Mouse (Mus musculus) thymus, adult 2 months (tissue): Measurements from ENCODE around the gene Apoa4.

ENCODE experiments used
- CTCF ChIP-seq: fragments of 200-500 bp; IDR thresholded peaks from 2 replicates; pipeline ENCODE4 v1.5.1; 2012; ENCODE audit warnings: mild to moderate bottlenecking, control low read depth, low read length, moderate library complexity, borderline replicate concordance; ENCODE audit not compliant: control insufficient read depth, poor library complexity, insufficient read depth; ENCODE audit errors: extremely low read depth
- POLR2A ChIP-seq: fragments of 200-500 bp; IDR thresholded peaks from 2 replicates; pipeline ENCODE4 v1.6.1; 2012; ENCODE audit warnings: mild to moderate bottlenecking, low read length, control low read depth, moderate library complexity; ENCODE audit not compliant: control insufficient read depth, poor library complexity, insufficient read depth; ENCODE audit errors: extremely low read depth

- TF ChIP-seq CTCF (no peak), POLR2A (no peak)
These were observed 22.3 kb upstream of the Apoa4 start for GRCm38 (mm10) chr9:46218176-46218575.
